13 mouse cellular contexts compared by ENCODE assay signal in the genomic region with DNA sequence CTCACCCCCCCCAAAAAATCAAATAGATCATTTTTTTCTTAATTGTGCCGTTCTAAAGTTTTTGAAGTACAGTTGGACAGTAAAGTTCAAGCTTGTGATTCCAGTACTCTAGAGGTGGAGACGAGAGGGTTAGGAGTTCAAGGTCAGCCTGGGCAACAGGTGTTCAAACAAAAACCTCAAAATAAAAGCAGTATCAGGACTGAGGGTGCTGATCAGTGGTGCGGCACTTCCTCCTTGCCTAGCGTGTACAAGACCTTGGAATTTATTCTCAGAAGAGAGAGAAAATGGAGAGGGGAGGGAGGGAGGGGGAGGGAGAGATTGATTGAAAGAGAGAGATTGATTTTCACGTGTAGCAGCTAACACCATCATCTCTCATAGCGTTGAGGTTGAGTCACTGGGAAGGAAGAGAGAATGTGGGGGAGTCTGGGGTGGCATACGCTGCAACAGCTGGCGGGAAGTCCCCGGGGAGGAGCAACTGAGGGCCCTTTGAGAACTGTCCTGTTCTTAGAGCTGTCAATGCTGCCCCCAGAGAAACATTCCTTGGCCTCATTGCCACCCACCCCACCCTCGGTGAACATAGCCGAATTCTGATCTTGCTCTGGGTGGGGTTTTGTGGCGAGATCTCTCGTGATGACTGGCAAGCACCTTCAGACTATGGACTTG. TPM values are rescaled to one million over a fixed set of nuclear protein-coding genes. Genes with fewer than 3 reads are reported as not detected.
DNase-seq lines count a peak whose midpoint lies in the region; ATAC-seq lines count a peak whose summit lies in the region.
"Had no signal": no experiment of that assay in that cellular context is flagged by ENCODE, and none has a peak within 500 bp of the region (broad histone marks: within the 10 kb centered on the region; RNA-seq: fewer than 3 reads in every experiment).

No protein-coding gene starts in this region.

- H3K4me3 ChIP-seq in hindbrain, embryonic 13.5 days, result no peak overlapping the region
- H3K4me3 ChIP-seq: erythroblast, embryonic 14.5 days; heart, embryonic 15.5 days; liver, embryonic 13.5 days; neural tube, embryonic 12.5 days had no signal

- H3K9ac ChIP-seq in hindbrain, embryonic 13.5 days, result no peak overlapping the region
- H3K9ac ChIP-seq: heart, embryonic 15.5 days; liver, embryonic 13.5 days; neural tube, embryonic 12.5 days had no signal

- intact Hi-C loops in left cerebral cortex, postnatal 25 days (cut with DNase I), result no loop called here
- intact Hi-C loops in left cerebral cortex, postnatal 14 days (cut with DNase I), result no loop called here

- H3K9me3 ChIP-seq in hindbrain, embryonic 13.5 days, result no peaks in the 10 kb centered on the region
- H3K9me3 ChIP-seq: heart, embryonic 15.5 days; liver, embryonic 13.5 days; neural tube, embryonic 12.5 days had no signal

- peaks cover 40% of the 10 kb centered on the region for H3K4me1 ChIP-seq in hindbrain, embryonic 13.5 days (replicated peaks)

- H3K27ac ChIP-seq in hindbrain, embryonic 13.5 days, result no peak overlapping the region
- H3K27ac ChIP-seq: heart, embryonic 15.5 days; liver, embryonic 13.5 days; neural tube, embryonic 12.5 days had no signal

- peak; percentile 39 to 73 for DNase-seq in left cerebral cortex, postnatal 25 days (ENCODE audit: low spot score in 2 of 2)
- DNase-seq in left cerebral cortex, postnatal 14 days (ENCODE audit: low spot score in 2 of 2), result no peak
- DNase-seq in splenic B cell, adult 2 months (ENCODE audit: low read depth, low spot score), result peak; percentile 71
- no peak for DNase-seq in cerebellum, adult 11-12 months
- no peak for DNase-seq in ovary, postnatal 14 days (ENCODE audit: low spot score)
- DNase-seq: cerebellum, adult 9-10 months; liver, embryonic 13.5 days had no signal

- 65% methylated on average over 13 of the region's 13 CpGs for WGBS in hindbrain, embryonic 13.5 days

- no peak overlapping the region for H3K4me2 ChIP-seq in hindbrain, embryonic 13.5 days
- H3K4me2 ChIP-seq: heart, embryonic 15.5 days; liver, embryonic 13.5 days; neural tube, embryonic 12.5 days had no signal

- ATAC-seq in CD4-positive, CD25-positive, alpha-beta regulatory T cell, adult 4 months, result peak; percentile 87
- ATAC-seq in common myeloid progenitor, adult 5-6 weeks (replicated peaks; ENCODE audit: low read depth, poor library complexity, severe bottlenecking), result peak; percentile 6; the same call in 1 of the 2 replicates
- no peak for ATAC-seq in hindbrain, embryonic 13.5 days (ENCODE audit: low FRiP score)

- H3K36me3 ChIP-seq in splenic B cell, adult 2 months (ENCODE audit: control insufficient read depth, insufficient read depth, low read length, poor library complexity, severe bottlenecking), result peaks cover 3% of the 10 kb centered on the region
- no peaks in the 10 kb centered on the region for H3K36me3 ChIP-seq in hindbrain, embryonic 13.5 days
- H3K36me3 ChIP-seq: heart, embryonic 15.5 days; liver, embryonic 13.5 days; neural tube, embryonic 12.5 days had no signal

- H3K27me3 ChIP-seq in splenic B cell, adult 2 months (ENCODE audit: control insufficient read depth, insufficient read depth, low read length, poor library complexity, severe bottlenecking), result no peaks in the 10 kb centered on the region
- H3K27me3 ChIP-seq in hindbrain, embryonic 13.5 days, result peaks cover 53% of the 10 kb centered on the region
- H3K27me3 ChIP-seq: heart, embryonic 15.5 days; liver, embryonic 13.5 days had no signal

RNA-seq across cellular contexts. Expression of gene Tcf20, which starts 21.2 kb away (rescaled TPM):
- total RNA-seq in left cerebral cortex, postnatal 25 days (2021), result 100 to 1,000 TPM; 181 to 193 TPM
- 100 to 1,000 TPM; 127 to 151 TPM for total RNA-seq in left cerebral cortex, postnatal 14 days (2021)
- polyA plus RNA-seq in CD4-positive, CD25-positive, alpha-beta regulatory T cell, adult 4 months (2017; shearing (Covaris generic)), result 10 to 100 TPM; 15.9 to 19.7 TPM
- total RNA-seq in common myeloid progenitor, adult 5-6 weeks (2017), result 101 and 107 TPM in 2 replicates
- polyA plus RNA-seq in hindbrain, embryonic 13.5 days (2015; fragmentation: Nextera tagmentation; extraction: Ambion mirVana), result 11.8 and 12.6 TPM in 2 replicates

RNA-seq across cellular contexts. Expression of gene Nfam1, which starts 24.2 kb away (rescaled TPM):
- 1 to 10 TPM; 2.0 to 2.8 TPM for total RNA-seq in left cerebral cortex, postnatal 25 days (2021)
- 1 to 10 TPM; 2.2 to 2.9 TPM for total RNA-seq in left cerebral cortex, postnatal 14 days (2021)
- 1 to 10 TPM in 1 of 2 experiments, under 1 TPM in 1; 0.22 to 1.1 TPM for polyA plus RNA-seq in CD4-positive, CD25-positive, alpha-beta regulatory T cell, adult 4 months (2017; shearing (Covaris generic))
- total RNA-seq in common myeloid progenitor, adult 5-6 weeks (2017), result 23.1 and 25.0 TPM in 2 replicates
- polyA plus RNA-seq in hindbrain, embryonic 13.5 days (2015; fragmentation: Nextera tagmentation; extraction: Ambion mirVana), result 2.0 and 2.2 TPM in 2 replicates

Comparison
In these comparisons a context has a peak if more than half of its experiments do, and no peak if none do; other contexts are left out.
1. DNase-seq: peak in left cerebral cortex, postnatal 25 days (2 of 2) and splenic B cell, adult 2 months (single experiment); none in left cerebral cortex, postnatal 14 days (0 of 2), cerebellum, adult 11-12 months (single experiment) and ovary, postnatal 14 days (single experiment).